Mouse (Mus musculus) ES-E14 (cell line): Measurements from ENCODE around the gene Pik3r6.

Experiments used
- CHD2 ChIP-seq: IDR thresholded peaks from 2 replicates; pipeline ENCODE4 v1.6.1; 2014; ENCODE audit warnings: mild to moderate bottlenecking, low read depth, low read length, inconsistent platforms
- HCFC1 ChIP-seq: IDR thresholded peaks from 2 replicates; pipeline ENCODE4 v1.6.1; 2012; ENCODE audit warnings: low read length, inconsistent platforms, borderline replicate concordance; ENCODE audit not compliant: insufficient read depth

DNA sequence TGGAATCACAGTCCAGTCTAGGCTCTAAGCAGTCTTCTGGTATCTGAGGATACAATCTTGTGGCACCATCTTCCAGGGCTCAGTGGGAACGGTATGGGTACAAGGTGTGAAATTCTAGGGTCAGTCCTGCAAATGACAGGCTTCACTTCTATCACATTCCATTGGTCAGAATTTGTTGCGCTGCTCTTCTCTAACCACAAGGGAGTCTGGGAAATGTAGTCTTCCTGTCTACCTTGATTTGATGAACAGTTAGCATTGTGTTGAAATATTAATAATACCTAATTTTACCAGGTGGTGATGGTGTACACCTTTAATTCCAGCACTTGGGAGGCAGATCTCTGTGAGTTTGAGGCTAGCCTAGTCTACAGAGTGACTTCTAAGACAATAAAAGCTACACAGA is 17.6 kb downstream of the Pik3r6 start:
- TF ChIP-seq HCFC1 (peak; percentile 62; the same call in 1 of the 2 replicates), CHD2 (no peak)
